Mouse (Mus musculus): ENCODE data around the gene Slc22a7. TPM values are rescaled to one million over a fixed set of nuclear protein-coding genes. Genes with fewer than 3 reads are reported as not detected.

Gene Slc22a7
- polyA plus RNA-seq, 1 experiment from 2014 or later = not detected

- no peak for ATAC-seq (ENCODE audit: low FRiP score)
- no peak overlapping the region for H3K4me3 ChIP-seq (replicated peaks; ENCODE audit: low read length)
- H3K9ac ChIP-seq = no peak overlapping the region
- H3K27me3 ChIP-seq (ENCODE audit: control insufficient read depth, insufficient read depth, low read length) = 0 out of 2 replicates have a peak, but pooled peaks cover 3% of the 10 kb centered on the region
- WGBS = 25% methylated on average over 5 of the region's 5 CpGs
- no peak overlapping the region for H3K4me2 ChIP-seq (replicated peaks)
- H3K27ac ChIP-seq = no peak overlapping the region
- H3K9me3 ChIP-seq (ENCODE audit: control insufficient read depth, low read length) = no peaks in the 10 kb centered on the region
- H3K36me3 ChIP-seq (replicated peaks; ENCODE audit: control insufficient read depth, insufficient read depth) = no peaks in the 10 kb centered on the region
- peaks cover 26% of the 10 kb centered on the region for H3K4me1 ChIP-seq (replicated peaks; ENCODE audit: control insufficient read depth, insufficient read depth, low read length)
- DNase-seq (ENCODE audit: low spot score) = no peak
These were observed 14.4 kb upstream of the Slc22a7 start for GRCm38 (mm10) chr17:46452683-46453082.

GRCm38 (mm10) chr17:46446264-46446663, 8.0 kb upstream of the Slc22a7 start:
- WGBS = 89% methylated on average over 16 of the region's 16 CpGs
- H3K4me2 ChIP-seq (replicated peaks) = no peak overlapping the region
- no peaks in the 10 kb centered on the region for H3K4me1 ChIP-seq (replicated peaks; ENCODE audit: control insufficient read depth, insufficient read depth, low read length)
- H3K9me3 ChIP-seq (ENCODE audit: control insufficient read depth, low read length) = no peaks in the 10 kb centered on the region
- H3K27ac ChIP-seq = no peak overlapping the region
- DNase-seq (ENCODE audit: low spot score) = no peak
- H3K9ac ChIP-seq = no peak overlapping the region
- peaks cover 25% of the 10 kb centered on the region for H3K36me3 ChIP-seq (replicated peaks; ENCODE audit: control insufficient read depth, insufficient read depth)
- H3K4me3 ChIP-seq (replicated peaks; ENCODE audit: low read length) = no peak overlapping the region
- peaks cover 32% of the 10 kb centered on the region for H3K27me3 ChIP-seq (ENCODE audit: control insufficient read depth, insufficient read depth, low read length)
- ATAC-seq (ENCODE audit: low FRiP score) = no peak

- 6% methylated on average over 48 of the region's 50 CpGs for WGBS
These were observed 6.8 kb upstream of the Slc22a7 start for GRCm38 (mm10) chr17:46444839-46445579.

GRCm38 (mm10) chr17:46439176-46439575, 919 bp upstream of the Slc22a7 start:
- 91% methylated on average over 10 of the region's 10 CpGs for WGBS

More at GRCm38 (mm10) chr17:46444839-46445579, 6.8 kb upstream of the Slc22a7 start:
- Histone ChIP-seq H3K4me2 (replicated peaks) (peak overlapping the region; percentile 27), H3K36me3 (replicated peaks; ENCODE audit: control insufficient read depth, insufficient read depth) (peaks cover 25% of the 10 kb centered on the region), H3K4me1 (replicated peaks; ENCODE audit: control insufficient read depth, insufficient read depth, low read length) (no peaks in the 10 kb centered on the region), H3K27ac (no peak overlapping the region), H3K27me3 (ENCODE audit: control insufficient read depth, insufficient read depth, low read length) (peaks cover 32% of the 10 kb centered on the region), H3K4me3 (replicated peaks; ENCODE audit: low read length) (no peak overlapping the region), H3K9ac (no peak overlapping the region), H3K9me3 (ENCODE audit: control insufficient read depth, low read length) (no peaks in the 10 kb centered on the region)
- DNase-seq (ENCODE audit: low spot score) (no peak), ATAC-seq (ENCODE audit: low FRiP score) (no peak)

GRCm38 (mm10) chr17:46436672-46437366, 1.4 kb downstream of the Slc22a7 start:
- Histone ChIP-seq H3K4me1 (replicated peaks; ENCODE audit: control insufficient read depth, insufficient read depth, low read length) (no peaks in the 10 kb centered on the region; the same call in 1 of the 2 replicates), H3K9ac (no peak overlapping the region), H3K36me3 (replicated peaks; ENCODE audit: control insufficient read depth, insufficient read depth) (no peaks in the 10 kb centered on the region), H3K4me3 (replicated peaks; ENCODE audit: low read length) (no peak overlapping the region), H3K27ac (no peak overlapping the region), H3K4me2 (replicated peaks) (no peak overlapping the region), H3K27me3 (ENCODE audit: control insufficient read depth, insufficient read depth, low read length) (no peaks in the 10 kb centered on the region), H3K9me3 (ENCODE audit: control insufficient read depth, low read length) (no peaks in the 10 kb centered on the region)
- peak; percentile 56; the same call in 1 of the 2 replicates for ATAC-seq (ENCODE audit: low FRiP score)
- peak; percentile 55 for DNase-seq (ENCODE audit: low spot score)
- 29% methylated on average over 23 of the region's 23 CpGs for WGBS

More at GRCm38 (mm10) chr17:46439176-46439575, 919 bp upstream of the Slc22a7 start:
- Histone ChIP-seq H3K27ac (no peak overlapping the region), H3K4me2 (replicated peaks) (no peak overlapping the region), H3K4me3 (replicated peaks; ENCODE audit: low read length) (no peak overlapping the region), H3K36me3 (replicated peaks; ENCODE audit: control insufficient read depth, insufficient read depth) (no peaks in the 10 kb centered on the region), H3K9me3 (ENCODE audit: control insufficient read depth, low read length) (no peaks in the 10 kb centered on the region), H3K4me1 (replicated peaks; ENCODE audit: control insufficient read depth, insufficient read depth, low read length) (no peaks in the 10 kb centered on the region), H3K9ac (no peak overlapping the region), H3K27me3 (ENCODE audit: control insufficient read depth, insufficient read depth, low read length) (peaks cover 12% of the 10 kb centered on the region)
- ATAC-seq (ENCODE audit: low FRiP score) (no peak), DNase-seq (ENCODE audit: low spot score) (no peak)

GRCm38 (mm10) chr17:46433627-46434026, 4.6 kb downstream of the Slc22a7 start:
- no peak for DNase-seq (ENCODE audit: low spot score)

GRCm38 (mm10) chr17:46428761-46429414, 9.4 kb downstream of the Slc22a7 start, which contains the start of gene Crip3:
Gene Crip3, plus strand, starts transcription at chr17:46428926.
- H3K4me3 ChIP-seq (replicated peaks; ENCODE audit: low read length) = no peak within 1 kb of the TSS
- no peak for DNase-seq (ENCODE audit: low spot score)
- ATAC-seq (ENCODE audit: low FRiP score) = no peak

More at GRCm38 (mm10) chr17:46433627-46434026, 4.6 kb downstream of the Slc22a7 start:
- Histone ChIP-seq H3K9ac (no peak overlapping the region), H3K27ac (no peak overlapping the region), H3K4me3 (replicated peaks; ENCODE audit: low read length) (no peak overlapping the region), H3K27me3 (ENCODE audit: control insufficient read depth, insufficient read depth, low read length) (no peaks in the 10 kb centered on the region), H3K4me2 (replicated peaks) (peak overlapping the region; percentile 33), H3K4me1 (replicated peaks; ENCODE audit: control insufficient read depth, insufficient read depth, low read length) (no peaks in the 10 kb centered on the region; the same call in 1 of the 2 replicates), H3K9me3 (ENCODE audit: control insufficient read depth, low read length) (no peaks in the 10 kb centered on the region), H3K36me3 (replicated peaks; ENCODE audit: control insufficient read depth, insufficient read depth) (no peaks in the 10 kb centered on the region)
- 7% methylated on average over 17 of the region's 17 CpGs for WGBS
- ATAC-seq (ENCODE audit: low FRiP score) = no peak

GRCm38 (mm10) chr17:46426496-46426895, 11.8 kb downstream of the Slc22a7 start:
- no peaks in the 10 kb centered on the region for H3K27me3 ChIP-seq (ENCODE audit: control insufficient read depth, insufficient read depth, low read length)
- no peak for ATAC-seq (ENCODE audit: low FRiP score)
- no peak overlapping the region for H3K4me3 ChIP-seq (replicated peaks; ENCODE audit: low read length)
- H3K9me3 ChIP-seq (ENCODE audit: control insufficient read depth, low read length) = no peaks in the 10 kb centered on the region
- no peak for DNase-seq (ENCODE audit: low spot score)
- H3K36me3 ChIP-seq (replicated peaks; ENCODE audit: control insufficient read depth, insufficient read depth) = peaks cover 4% of the 10 kb centered on the region; the same call in 1 of the 2 replicates
- no peak overlapping the region for H3K9ac ChIP-seq
- no peaks in the 10 kb centered on the region for H3K4me1 ChIP-seq (replicated peaks; ENCODE audit: control insufficient read depth, insufficient read depth, low read length)
- H3K4me2 ChIP-seq (replicated peaks) = no peak overlapping the region
- H3K27ac ChIP-seq = no peak overlapping the region

More at GRCm38 (mm10) chr17:46428761-46429414, 9.4 kb downstream of the Slc22a7 start, which contains the start of gene Crip3:
- Histone ChIP-seq H3K9ac (no peak within 1 kb of the TSS), H3K4me2 (replicated peaks) (peak within 1 kb of the TSS; percentile 36), H3K27ac (no peak within 1 kb of the TSS), H3K36me3 (replicated peaks; ENCODE audit: control insufficient read depth, insufficient read depth) (no peaks in the 10 kb centered on the region; the same call in 1 of the 2 replicates), H3K9me3 (ENCODE audit: control insufficient read depth, low read length) (no peaks in the 10 kb centered on the region), H3K4me1 (replicated peaks; ENCODE audit: control insufficient read depth, insufficient read depth, low read length) (no peaks in the 10 kb centered on the region; the same call in 1 of the 2 replicates), H3K27me3 (ENCODE audit: control insufficient read depth, insufficient read depth, low read length) (no peaks in the 10 kb centered on the region)
- WGBS = 11% methylated on average over 18 of the region's 18 CpGs

GRCm38 (mm10) chr17:46419717-46420116, 18.5 kb downstream of the Slc22a7 start:
- Histone ChIP-seq H3K36me3 (replicated peaks; ENCODE audit: control insufficient read depth, insufficient read depth) (peaks cover 27% of the 10 kb centered on the region), H3K9me3 (ENCODE audit: control insufficient read depth, low read length) (no peaks in the 10 kb centered on the region), H3K27me3 (ENCODE audit: control insufficient read depth, insufficient read depth, low read length) (no peaks in the 10 kb centered on the region), H3K9ac (no peak overlapping the region), H3K4me2 (replicated peaks) (no peak overlapping the region), H3K4me3 (replicated peaks; ENCODE audit: low read length) (no peak overlapping the region), H3K27ac (no peak overlapping the region), H3K4me1 (replicated peaks; ENCODE audit: control insufficient read depth, insufficient read depth, low read length) (no peaks in the 10 kb centered on the region)
- ATAC-seq (ENCODE audit: low FRiP score) (no peak), DNase-seq (ENCODE audit: low spot score) (no peak)
